Mouse (Mus musculus): ENCODE measurements around the gene Iqcn.

- TF ChIP-seq POLR2A (IDR thresholded peaks at IDR 0.05; ENCODE audit: borderline replicate concordance, low read depth, low read length) (no peak), CTCF (IDR thresholded peaks at IDR 0.05; ENCODE audit: low read depth, low read length) (no peak)
Measured at GRCm38 (mm10) chr8:70656193-70656790, 47.0 kb upstream of the Iqcn start.
